Mouse (Mus musculus) intestine, embryonic 14.5 days (tissue): ENCODE results near the gene Rtkn2. TPM values are rescaled to one million over a fixed set of nuclear protein-coding genes. Genes with fewer than 3 reads are reported as not detected.
A peak's percentile ranks its signal among the peaks of the same experiment; 100 is the strongest.

ENCODE experiments used
- ATAC-seq: fragments of 200-750 bp; cut with Nextera tagmentation; replicated peaks from 2 replicates; pipeline ENCODE4 v1.8.0; 2017; ENCODE audit warnings: low read depth, moderate number of reproducible peaks, moderate TSS enrichment, moderate library complexity; ENCODE audit not compliant: low FRiP score, low TSS enrichment
- DNase-seq: peaks from one replicate; pipeline ENCODE4 v3.0.0-alpha.2; 2018; ENCODE audit warnings: low spot score
- H3K27ac ChIP-seq: fragments of 300-500 bp; sonication (generic); 2 replicates; pipeline ENCODE4 v1.5.1; 2014; ENCODE audit warnings: low read depth, mild to moderate bottlenecking, control low read depth
- H3K27me3 ChIP-seq: fragments of 300-500 bp; sonication (generic); replicated peaks from 2 replicates; pipeline ENCODE4 v1.6.1; 2014; ENCODE audit warnings: low read length, control low read depth; ENCODE audit not compliant: control insufficient read depth, insufficient read depth
- H3K36me3 ChIP-seq: fragments of 300-500 bp; sonication (generic); 2 replicates; pipeline ENCODE4 v1.6.1; 2014; ENCODE audit warnings: low read length, control low read depth; ENCODE audit not compliant: control insufficient read depth, insufficient read depth
- H3K4me1 ChIP-seq: fragments of 300-500 bp; sonication (generic); replicated peaks from 2 replicates; pipeline ENCODE4 v1.6.1; 2014; ENCODE audit warnings: low read length, control low read depth, mixed read lengths; ENCODE audit not compliant: control insufficient read depth, insufficient read depth
- H3K4me2 ChIP-seq: fragments of 300-500 bp; sonication (generic); 2 replicates; pipeline ENCODE4 v1.6.1; 2014; ENCODE audit warnings: low read length
- H3K4me3 ChIP-seq: fragments of 300-500 bp; sonication (generic); 2 replicates; pipeline ENCODE4 v1.5.1; 2014; ENCODE audit warnings: low read depth, low read length, control low read depth, mixed read lengths
- H3K9ac ChIP-seq: fragments of 300-500 bp; sonication (generic); 2 replicates; pipeline ENCODE4 v1.6.1; 2014; ENCODE audit warnings: mild to moderate bottlenecking, low read length
- H3K9me3 ChIP-seq: fragments of 300-500 bp; sonication (generic); 2 replicates; pipeline ENCODE4 v1.6.1; 2016; ENCODE audit warnings: low read length, control low read depth; ENCODE audit not compliant: control insufficient read depth
- WGBS: fragments of 180-500 bp; shearing (Covaris S2); extraction: QIAGEN DNeasy Blood & Tissue Kit; methylation state at CpG from one replicate; pipeline ENCODE4 v1.1.7; 2014; 5-methylcytosine and 5-hydroxymethylcytosine counted together
- polyA plus RNA-seq: library from polyadenylated mRNA; unstranded; fragments of >200 nt; fragmentation: Nextera tagmentation; extraction: Ambion mirVana; gene quantifications from 2 replicates; pipeline ENCODE4 v1.2.1, GENCODE M21; 2014

Gene Rtkn2
- polyA plus RNA-seq, 1 experiment from 2014 or later = 6.6 TPM

DNA sequence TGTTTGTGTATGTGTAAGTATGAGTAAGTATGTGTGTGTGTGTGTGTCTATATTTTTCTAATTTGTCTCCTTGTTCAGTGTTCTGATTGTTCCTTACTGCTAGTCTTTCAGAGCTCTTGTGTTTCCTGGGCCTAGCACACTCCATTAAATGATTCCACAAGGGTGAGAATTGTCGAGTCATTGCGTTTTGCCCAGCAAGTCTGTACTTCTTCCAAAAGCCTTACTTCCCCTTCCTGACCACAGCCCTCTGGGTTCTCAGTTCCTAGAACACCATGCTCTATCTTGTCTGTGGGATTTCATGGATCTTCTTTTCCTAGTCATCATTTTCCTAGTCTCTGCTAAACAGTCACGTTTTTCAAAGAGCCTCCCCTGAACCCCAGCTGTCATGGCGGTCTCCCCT, 106.2 kb downstream of the Rtkn2 start:
- H3K27ac ChIP-seq = no peak overlapping the region
- ATAC-seq (no peak), DNase-seq (no peak)
- no peak overlapping the region for H3K4me2 ChIP-seq
- peaks cover 14% of the 10 kb centered on the region; the same call in 1 of the 2 replicates for H3K4me1 ChIP-seq
- H3K9ac ChIP-seq = no peak overlapping the region
- no peaks in the 10 kb centered on the region for H3K36me3 ChIP-seq
- WGBS = 75% methylated on average over 4 of the region's 4 CpGs
- no peak overlapping the region for H3K4me3 ChIP-seq
- H3K27me3 ChIP-seq = no peaks in the 10 kb centered on the region
- H3K9me3 ChIP-seq = no peaks in the 10 kb centered on the region

DNA sequence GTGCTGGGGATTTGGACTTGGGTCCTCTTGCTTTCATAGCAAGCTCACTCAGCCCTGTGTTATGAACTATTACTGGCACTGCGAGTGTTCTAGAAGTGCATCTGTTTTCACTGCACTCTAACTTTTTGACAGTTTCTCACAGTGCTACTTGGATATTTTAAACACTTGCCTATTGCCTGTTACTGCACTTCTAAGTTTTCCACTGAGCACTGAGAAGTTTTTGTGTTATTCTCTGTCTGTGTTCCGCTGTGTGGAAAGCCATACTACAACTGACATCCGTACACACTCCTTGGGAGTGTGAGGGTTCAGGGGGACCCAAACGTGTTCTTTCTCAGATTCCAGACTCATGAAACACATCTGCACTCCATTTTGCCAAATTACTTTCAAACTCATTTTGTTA, 107.6 kb downstream of the Rtkn2 start:
- Histone ChIP-seq H3K27ac (no peak overlapping the region), H3K4me3 (no peak overlapping the region), H3K4me2 (no peak overlapping the region), H3K27me3 (no peaks in the 10 kb centered on the region), H3K9me3 (no peaks in the 10 kb centered on the region), H3K4me1 (peaks cover 13% of the 10 kb centered on the region; the same call in 1 of the 2 replicates), H3K9ac (no peak overlapping the region), H3K36me3 (no peaks in the 10 kb centered on the region)
- no peak for ATAC-seq
- WGBS = 60% methylated on average over 4 of the region's 4 CpGs
- no peak for DNase-seq

DNA sequence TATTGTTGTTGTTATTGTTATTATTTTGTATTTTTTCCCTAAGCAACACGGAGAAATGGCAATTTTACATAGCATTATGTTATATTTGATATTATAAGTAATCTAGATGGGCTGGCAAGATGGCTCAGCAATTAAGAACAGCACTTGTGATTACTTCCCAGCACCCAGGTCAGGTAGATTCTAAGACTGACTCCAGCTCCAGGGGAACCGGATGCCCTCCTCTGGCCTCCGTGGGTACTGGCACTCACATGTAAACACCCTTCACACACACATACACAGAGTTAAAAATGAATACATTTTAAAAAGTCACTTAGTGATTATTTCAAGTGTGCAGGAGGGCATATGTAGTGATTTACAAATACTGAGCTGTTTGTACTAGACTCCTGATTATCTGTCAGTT, 108.4 kb downstream of the Rtkn2 start:
- WGBS = 67% methylated on average over 3 of the region's 3 CpGs
- Histone ChIP-seq H3K9me3 (no peaks in the 10 kb centered on the region), H3K4me2 (no peak overlapping the region), H3K27me3 (no peaks in the 10 kb centered on the region), H3K4me1 (peaks cover 13% of the 10 kb centered on the region; the same call in 1 of the 2 replicates), H3K36me3 (no peaks in the 10 kb centered on the region), H3K9ac (no peak overlapping the region), H3K27ac (no peak overlapping the region), H3K4me3 (no peak overlapping the region)
- ATAC-seq = no peak
- DNase-seq = no peak

DNA sequence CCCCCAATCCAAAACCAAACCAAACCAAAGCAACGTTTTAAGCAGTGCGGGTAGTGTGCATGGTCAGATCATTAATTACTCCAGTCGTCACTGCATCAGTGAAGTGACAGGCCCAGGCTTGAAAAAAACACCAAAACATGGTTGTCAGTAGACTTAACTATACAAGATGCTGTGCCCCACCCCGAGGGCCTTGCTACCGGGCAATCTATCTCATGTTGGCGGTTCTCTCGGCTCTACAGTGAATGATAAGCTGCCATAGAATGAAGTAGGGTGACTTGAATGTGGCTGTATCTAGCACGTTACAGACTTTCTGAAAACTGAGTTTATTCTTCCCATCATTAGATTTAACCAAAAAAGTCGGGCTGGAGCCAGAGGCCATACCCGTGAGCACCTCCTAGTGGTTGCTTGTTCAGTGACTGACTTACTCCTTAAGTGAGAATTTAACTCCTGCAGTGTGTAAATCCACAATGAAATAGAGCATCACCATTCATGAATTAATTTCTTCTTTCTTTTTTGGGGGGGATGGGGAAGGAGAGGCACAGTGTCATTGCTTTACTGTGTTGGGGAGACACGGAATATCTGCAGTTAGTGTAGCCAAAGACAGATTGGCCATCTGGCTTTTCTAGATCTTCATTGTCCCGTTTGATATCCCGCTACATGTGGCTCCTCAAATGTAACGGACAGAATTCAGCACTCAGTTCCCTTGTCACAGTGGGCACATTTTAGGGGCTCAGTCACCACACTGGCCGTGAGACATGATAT, 110.2 kb downstream of the Rtkn2 start:
- Histone ChIP-seq H3K27me3 (no peaks in the 10 kb centered on the region), H3K4me3 (no peak overlapping the region), H3K9me3 (no peaks in the 10 kb centered on the region), H3K36me3 (0 out of 2 replicates have a peak, but pooled peaks cover 6% of the 10 kb centered on the region), H3K27ac (peak overlapping the region; percentile 47; the same call in 1 of the 2 replicates), H3K4me2 (no peak overlapping the region), H3K4me1 (peaks cover 13% of the 10 kb centered on the region; the same call in 1 of the 2 replicates), H3K9ac (no peak overlapping the region)
- ATAC-seq (no peak), DNase-seq (no peak)
- WGBS = 66% methylated on average over 15 of the region's 15 CpGs

DNA sequence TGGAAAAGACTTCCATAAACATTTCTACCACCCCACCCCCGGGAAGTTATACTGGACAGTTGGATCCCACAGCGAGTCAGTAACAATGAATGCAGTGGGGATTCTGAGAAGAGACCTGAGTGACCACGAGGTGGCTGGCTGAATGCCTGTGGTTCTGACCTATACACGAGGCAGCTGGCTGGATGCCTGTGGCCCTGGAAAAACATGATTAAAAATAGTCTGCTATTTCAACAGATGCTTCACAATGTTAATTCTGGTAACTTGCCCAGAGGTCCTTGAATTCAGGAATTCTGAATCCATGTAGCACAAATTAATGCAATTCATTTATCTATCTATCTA, 110.8 kb downstream of the Rtkn2 start:
- H3K27ac ChIP-seq = peak overlapping the region; percentile 47; the same call in 1 of the 2 replicates
- 46% methylated on average over 4 of the region's 4 CpGs for WGBS
- ATAC-seq = no peak
- no peak overlapping the region for H3K9ac ChIP-seq
- H3K36me3 ChIP-seq = 0 out of 2 replicates have a peak, but pooled peaks cover 6% of the 10 kb centered on the region
- peak; percentile 59 for DNase-seq
- H3K4me3 ChIP-seq = no peak overlapping the region
- H3K4me2 ChIP-seq = no peak overlapping the region
- peaks cover 13% of the 10 kb centered on the region; the same call in 1 of the 2 replicates for H3K4me1 ChIP-seq
- H3K9me3 ChIP-seq = no peaks in the 10 kb centered on the region
- no peaks in the 10 kb centered on the region for H3K27me3 ChIP-seq

DNA sequence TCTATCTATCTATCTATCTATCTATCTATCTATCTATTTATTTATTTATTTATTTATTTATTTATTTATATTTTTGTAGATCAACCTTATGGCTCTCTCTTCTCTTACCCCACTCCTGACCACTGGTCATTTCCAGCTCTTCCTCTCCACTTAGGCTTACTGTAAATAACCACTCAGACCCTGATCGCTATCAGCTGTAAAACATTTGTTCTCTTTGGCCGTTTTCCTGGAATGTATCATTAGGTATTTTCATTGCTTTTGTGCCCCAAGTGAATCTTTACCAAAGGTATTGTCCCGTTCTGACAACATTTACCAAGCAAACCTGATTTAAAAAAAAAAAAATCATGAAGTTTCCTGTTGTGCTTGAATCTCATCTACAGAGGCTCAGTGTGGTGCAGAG, 111.2 kb downstream of the Rtkn2 start:
- DNase-seq (no peak), ATAC-seq (no peak)
- H3K27ac ChIP-seq = no peak overlapping the region
- no peaks in the 10 kb centered on the region for H3K27me3 ChIP-seq
- H3K4me1 ChIP-seq = peaks cover 13% of the 10 kb centered on the region; the same call in 1 of the 2 replicates
- H3K4me2 ChIP-seq = no peak overlapping the region
- WGBS = 49% methylated on average over 3 of the region's 3 CpGs
- H3K9me3 ChIP-seq = no peaks in the 10 kb centered on the region
- no peak overlapping the region for H3K9ac ChIP-seq
- 0 out of 2 replicates have a peak, but pooled peaks cover 6% of the 10 kb centered on the region for H3K36me3 ChIP-seq
- no peak overlapping the region for H3K4me3 ChIP-seq

DNA sequence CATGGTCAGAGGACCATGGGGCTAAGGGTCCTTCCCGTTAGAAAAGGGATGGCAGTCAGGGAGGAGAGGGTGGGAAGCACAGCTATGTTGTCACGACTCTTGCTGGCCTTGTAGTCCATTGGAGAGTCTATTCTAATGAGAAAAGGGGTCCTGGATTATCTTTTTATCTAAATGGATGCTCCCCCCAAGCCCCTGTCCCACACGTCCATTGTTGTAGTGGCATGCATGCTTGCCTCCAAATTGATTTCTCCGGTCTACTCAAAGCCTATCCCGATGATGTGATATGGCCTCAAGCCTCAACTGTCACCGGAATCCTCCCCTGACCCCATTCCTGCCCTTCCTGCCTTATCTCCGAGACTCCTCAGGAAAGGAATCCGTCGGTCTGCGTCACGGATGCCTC, 111.6 kb downstream of the Rtkn2 start:
- Histone ChIP-seq H3K4me2 (no peak overlapping the region), H3K9ac (no peak overlapping the region), H3K36me3 (peaks cover 10% of the 10 kb centered on the region), H3K4me3 (no peak overlapping the region), H3K4me1 (peaks cover 13% of the 10 kb centered on the region; the same call in 1 of the 2 replicates), H3K9me3 (no peaks in the 10 kb centered on the region), H3K27me3 (no peaks in the 10 kb centered on the region), H3K27ac (no peak overlapping the region)
- DNase-seq (no peak), ATAC-seq (no peak)
- 72% methylated on average over 11 of the region's 11 CpGs for WGBS

DNA sequence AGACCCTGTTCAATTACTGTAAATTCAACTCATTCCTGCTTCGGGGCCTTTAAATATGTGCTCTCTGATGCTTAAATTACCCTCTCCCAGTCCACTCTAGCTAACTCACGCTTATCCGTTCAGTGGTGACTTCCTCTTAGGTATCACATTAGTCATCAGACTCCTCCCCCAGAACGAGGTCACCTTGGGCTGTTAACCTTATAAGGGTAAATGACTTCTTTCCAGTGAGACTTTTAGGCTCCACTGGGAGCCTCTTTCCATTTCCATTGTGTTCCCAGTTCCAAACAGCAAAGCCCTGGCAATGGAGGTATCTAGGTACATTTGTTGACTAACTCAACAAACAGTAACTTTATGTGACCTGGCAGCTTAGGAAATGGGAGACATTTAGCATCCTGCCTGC, 112.5 kb downstream of the Rtkn2 start:
- Histone ChIP-seq H3K27ac (no peak overlapping the region), H3K9me3 (no peaks in the 10 kb centered on the region), H3K4me1 (peaks cover 11% of the 10 kb centered on the region; the same call in 1 of the 2 replicates), H3K36me3 (peaks cover 19% of the 10 kb centered on the region), H3K9ac (no peak overlapping the region), H3K4me2 (no peak overlapping the region), H3K4me3 (no peak overlapping the region), H3K27me3 (no peaks in the 10 kb centered on the region)
- ATAC-seq (no peak), DNase-seq (no peak)
- 78% methylated on average over 4 of the region's 4 CpGs for WGBS

DNA sequence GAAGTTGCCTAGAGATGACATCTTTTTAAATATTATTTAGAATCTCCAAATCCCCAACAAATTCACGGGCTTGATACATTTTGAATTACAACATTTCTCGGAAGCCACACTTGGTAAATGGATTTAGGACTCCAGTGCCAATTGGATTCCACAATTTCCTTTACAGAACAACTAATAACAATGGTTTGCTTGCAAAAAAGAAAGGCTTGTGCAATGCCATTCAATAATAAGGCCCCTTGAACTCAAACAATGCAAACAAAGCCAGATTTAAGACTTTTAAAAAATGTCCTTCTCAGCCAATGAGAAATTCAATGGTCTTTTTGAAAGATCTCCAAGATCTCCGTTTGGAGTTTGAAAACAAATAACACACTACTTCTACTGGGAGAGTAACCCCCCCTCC, 114.1 kb downstream of the Rtkn2 start:
- no peak for ATAC-seq
- peaks cover 35% of the 10 kb centered on the region for H3K36me3 ChIP-seq

More for the DNA sequence above, 114.1 kb downstream of the Rtkn2 start:
- Histone ChIP-seq H3K27ac (no peak overlapping the region), H3K9ac (no peak overlapping the region), H3K9me3 (no peaks in the 10 kb centered on the region), H3K4me2 (no peak overlapping the region), H3K4me1 (0 out of 2 replicates have a peak, but pooled peaks cover 10% of the 10 kb centered on the region), H3K4me3 (no peak overlapping the region), H3K27me3 (no peaks in the 10 kb centered on the region)
- 88% methylated on average over 3 of the region's 3 CpGs for WGBS
- DNase-seq = no peak
